Mouse (Mus musculus) testis, adult 2 months (tissue): ENCODE results near the gene Dst.
"Not testable (repeated sequence)": the region's sequence is repeated elsewhere in the genome, so short reads cannot be mapped to it uniquely, and the experiment has no call there.

Experiments used
- CTCF ChIP-seq: fragments of 200-500 bp; IDR thresholded peaks from 2 replicates; pipeline ENCODE4 v1.5.1; 2012; ENCODE audit warnings: low read depth, mild to moderate bottlenecking, inconsistent platforms, low read length, moderate library complexity; ENCODE audit not compliant: control insufficient read depth, insufficient read depth, insufficient replicate concordance
- POLR2A ChIP-seq: fragments of 200-500 bp; IDR thresholded peaks from 2 replicates; pipeline ENCODE4 v1.6.1; 2012; ENCODE audit warnings: low read depth, mild to moderate bottlenecking, inconsistent platforms, low read length, moderate library complexity; ENCODE audit not compliant: control insufficient read depth

GRCm38 (mm10) chr1:34066401-34066800, 158.4 kb downstream of the Dst start:
- not testable (repeated sequence) for TF ChIP-seq CTCF, POLR2A
